Comparison of ENCODE assay signal across 8 mouse cellular contexts in genomic region chr12:4816680-4817360, GRCm38 (mm10). TPM values are rescaled to one million over a fixed set of nuclear protein-coding genes. Genes with fewer than 3 reads are reported as not detected.
DNase-seq lines count a peak whose midpoint lies in the region; ATAC-seq and TF ChIP-seq lines count a peak whose summit lies in the region.

No protein-coding gene starts in this region.

- H3K4me2 ChIP-seq in kidney, embryonic 16.5 days (replicated peaks; ENCODE audit: low read depth, low read length), result peak overlapping the region; percentile 83
- H3K4me2 ChIP-seq in heart, embryonic 16.5 days (ENCODE audit: low read depth, low read length), result peak overlapping the region; percentile 92

- peak overlapping the region; percentile 87 for H3K9ac ChIP-seq in kidney, embryonic 16.5 days (replicated peaks; ENCODE audit: low read length)
- peak overlapping the region; percentile 89 for H3K9ac ChIP-seq in heart, embryonic 16.5 days (ENCODE audit: low read length)

- H3K9me3 ChIP-seq in kidney, embryonic 16.5 days (ENCODE audit: low read length), result no peaks in the 10 kb centered on the region
- no peaks in the 10 kb centered on the region for H3K9me3 ChIP-seq in heart, embryonic 16.5 days (replicated peaks; ENCODE audit: control insufficient read depth, low read length)

- H3K27ac ChIP-seq in kidney, embryonic 16.5 days (ENCODE audit: low read length), result peak overlapping the region; percentile 95
- peak overlapping the region; percentile 69 for H3K27ac ChIP-seq in bone marrow, adult 2 months (ENCODE audit: control insufficient read depth, insufficient read depth, low read depth, low read length, poor library complexity)
- H3K27ac ChIP-seq in heart, embryonic 16.5 days (ENCODE audit: low read length), result peak overlapping the region; percentile 92

- H3K4me3 ChIP-seq in kidney, embryonic 16.5 days (ENCODE audit: low read length), result peak overlapping the region; percentile 84
- peak overlapping the region; percentile 81 for H3K4me3 ChIP-seq in bone marrow, adult 2 months (replicated peaks; ENCODE audit: control insufficient read depth, low read depth, low read length)
- peak overlapping the region; percentile 98 for H3K4me3 ChIP-seq in heart, embryonic 16.5 days (ENCODE audit: low read length)

- no peaks in the 10 kb centered on the region for H3K27me3 ChIP-seq in kidney, embryonic 16.5 days (ENCODE audit: insufficient read depth, low read length)
- no peaks in the 10 kb centered on the region for H3K27me3 ChIP-seq in heart, embryonic 16.5 days (ENCODE audit: control insufficient read depth, insufficient read depth, low read length)

- peaks cover 14% of the 10 kb centered on the region for H3K36me3 ChIP-seq in kidney, embryonic 16.5 days (ENCODE audit: insufficient read depth, low read length)
- H3K36me3 ChIP-seq in heart, embryonic 16.5 days (ENCODE audit: control insufficient read depth, insufficient read depth), result peaks cover 13% of the 10 kb centered on the region

- intact Hi-C loops in gastrocnemius, postnatal 36 days (cut with DNase I), result loop anchor here (2.0 kb wide), 1 partner anchor 24 kb away; the partner anchor contains the start of gene Fkbp1b

- WGBS in kidney, embryonic 16.5 days, result 10% methylated on average over 24 of the region's 24 CpGs
- 8% methylated on average over 24 of the region's 24 CpGs for WGBS in bone marrow, adult 2 months
- WGBS in heart, embryonic 16.5 days, result 7% methylated on average over 24 of the region's 24 CpGs

- no peak for DNase-seq in kidney, postnatal 25 days
- DNase-seq in testis, postnatal 14 days (ENCODE audit: low spot score), result no peak
- DNase-seq in gastrocnemius, postnatal 36 days, result no peak
- DNase-seq in frontal cortex, adult 2 months (ENCODE audit: extremely low spot score in 1 of 2, low spot score in 1 of 2), result no peak

- ATAC-seq in kidney, embryonic 16.5 days (ENCODE audit: low FRiP score, low TSS enrichment), result peak; percentile 84
- peak; percentile 65 for ATAC-seq in heart, embryonic 16.5 days (replicated peaks; ENCODE audit: extremely low read depth, insufficient read depth, low FRiP score)
- ATAC-seq in megakaryocyte progenitor cell, adult 5-6 weeks (replicated peaks; ENCODE audit: poor library complexity), result peak; percentile 41

- TF ChIP-seq POLR2A in bone marrow, adult 2 months (IDR thresholded peaks at IDR 0.05; ENCODE audit: borderline replicate concordance, control insufficient read depth, low read depth, low read length), result no peak

- TF ChIP-seq CTCF in bone marrow, adult 2 months (IDR thresholded peaks at IDR 0.05; ENCODE audit: control insufficient read depth, insufficient read depth, low read length), result no peak

- H3K4me1 ChIP-seq in kidney, embryonic 16.5 days (ENCODE audit: insufficient read depth, low read length), result peaks cover 19% of the 10 kb centered on the region
- no peaks in the 10 kb centered on the region; the same call in 1 of the 2 replicates for H3K4me1 ChIP-seq in bone marrow, adult 2 months (ENCODE audit: control insufficient read depth, insufficient read depth, low read length)
- peaks cover 14% of the 10 kb centered on the region for H3K4me1 ChIP-seq in heart, embryonic 16.5 days (ENCODE audit: control insufficient read depth, insufficient read depth, low read length)

RNA-seq across cellular contexts. Expression of gene Sf3b6, which starts 0.5 kb away (rescaled TPM):
- 162 and 190 TPM in 2 replicates for polyA plus RNA-seq in kidney, embryonic 16.5 days (2015; fragmentation: Nextera tagmentation; extraction: Ambion mirVana)
- 161 and 194 TPM in 2 replicates for polyA plus RNA-seq in bone marrow, adult 2 months (2011; ENCODE audit: insufficient read depth, insufficient read length, low replicate concordance, missing spikeins)
- 95.7 and 147 TPM in 2 replicates for polyA plus RNA-seq in heart, embryonic 16.5 days (2015; fragmentation: Nextera tagmentation; extraction: Ambion mirVana)
- 258 and 286 TPM in 2 replicates for total RNA-seq in megakaryocyte progenitor cell, adult 5-6 weeks (2015)
- 158 and 165 TPM in 2 replicates for total RNA-seq in megakaryocyte progenitor cell, adult 5-6 weeks (2017)
- total RNA-seq in gastrocnemius, postnatal 36 days (2021), result 10 to 100 TPM; 24.8 to 31.4 TPM
- polyA plus RNA-seq in frontal cortex, adult 2 months (2012; rRNA removed), result 94.2 and 94.4 TPM in 2 replicates

RNA-seq across cellular contexts. Expression of gene Fkbp1b, which starts 24.6 kb away (rescaled TPM):
- polyA plus RNA-seq in kidney, embryonic 16.5 days (2015; fragmentation: Nextera tagmentation; extraction: Ambion mirVana), result 7.4 and 9.5 TPM in 2 replicates
- 2.2 and 7.8 TPM in 2 replicates for polyA plus RNA-seq in bone marrow, adult 2 months (2011; ENCODE audit: insufficient read depth, insufficient read length, low replicate concordance, missing spikeins)
- 8.7 and 13.2 TPM in 2 replicates for polyA plus RNA-seq in heart, embryonic 16.5 days (2015; fragmentation: Nextera tagmentation; extraction: Ambion mirVana)
- 19.2 and 21.3 TPM in 2 replicates for total RNA-seq in megakaryocyte progenitor cell, adult 5-6 weeks (2015)
- 12.3 and 18.4 TPM in 2 replicates for total RNA-seq in megakaryocyte progenitor cell, adult 5-6 weeks (2017)
- 1 to 10 TPM; 1.0 to 1.2 TPM for total RNA-seq in gastrocnemius, postnatal 36 days (2021)
- 97.3 and 112 TPM in 2 replicates for polyA plus RNA-seq in frontal cortex, adult 2 months (2012; rRNA removed)

RNA-seq across cellular contexts. Expression of gene Wdcp, which starts 26.3 kb away (rescaled TPM):
- 15.3 and 16.9 TPM in 2 replicates for polyA plus RNA-seq in kidney, embryonic 16.5 days (2015; fragmentation: Nextera tagmentation; extraction: Ambion mirVana)
- polyA plus RNA-seq in bone marrow, adult 2 months (2011; ENCODE audit: insufficient read depth, insufficient read length, low replicate concordance, missing spikeins), result 9.5 and 12.7 TPM in 2 replicates
- polyA plus RNA-seq in heart, embryonic 16.5 days (2015; fragmentation: Nextera tagmentation; extraction: Ambion mirVana), result 14.1 and 15.0 TPM in 2 replicates
- 17.6 and 19.2 TPM in 2 replicates for total RNA-seq in megakaryocyte progenitor cell, adult 5-6 weeks (2015)
- total RNA-seq in megakaryocyte progenitor cell, adult 5-6 weeks (2017), result 6.7 and 10.0 TPM in 2 replicates
- 1 to 10 TPM; 3.9 to 4.4 TPM for total RNA-seq in gastrocnemius, postnatal 36 days (2021)
- 9.5 and 10.8 TPM in 2 replicates for polyA plus RNA-seq in frontal cortex, adult 2 months (2012; rRNA removed)

RNA-seq across cellular contexts. Expression of gene Fam228b, which starts 47.8 kb away (rescaled TPM):
- 1.9 and 4.1 TPM in 2 replicates for polyA plus RNA-seq in kidney, embryonic 16.5 days (2015; fragmentation: Nextera tagmentation; extraction: Ambion mirVana)
- polyA plus RNA-seq in bone marrow, adult 2 months (2011; ENCODE audit: insufficient read depth, insufficient read length, low replicate concordance, missing spikeins), result 8.6 TPM in 1 of 2 replicates, not detected in the other
- polyA plus RNA-seq in heart, embryonic 16.5 days (2015; fragmentation: Nextera tagmentation; extraction: Ambion mirVana), result 1.5 and 3.0 TPM in 2 replicates
- 0.76 and 3.9 TPM in 2 replicates for total RNA-seq in megakaryocyte progenitor cell, adult 5-6 weeks (2015)
- 1.2 and 7.4 TPM in 2 replicates for total RNA-seq in megakaryocyte progenitor cell, adult 5-6 weeks (2017)
- total RNA-seq in gastrocnemius, postnatal 36 days (2021), result 1 to 10 TPM; 3.8 to 5.5 TPM
- 7.3 and 8.5 TPM in 2 replicates for polyA plus RNA-seq in frontal cortex, adult 2 months (2012; rRNA removed)

RNA-seq across cellular contexts. Expression of gene Pfn4, which starts 48.0 kb away (rescaled TPM):
- polyA plus RNA-seq in kidney, embryonic 16.5 days (2015; fragmentation: Nextera tagmentation; extraction: Ambion mirVana), result 2.4 and 2.8 TPM in 2 replicates
- 1.4 and 1.6 TPM in 2 replicates for polyA plus RNA-seq in bone marrow, adult 2 months (2011; ENCODE audit: insufficient read depth, insufficient read length, low replicate concordance, missing spikeins)
- 2.0 and 2.3 TPM in 2 replicates for polyA plus RNA-seq in heart, embryonic 16.5 days (2015; fragmentation: Nextera tagmentation; extraction: Ambion mirVana)
- total RNA-seq in megakaryocyte progenitor cell, adult 5-6 weeks (2015), result 0.54 and 2.7 TPM in 2 replicates
- not detected in 2 replicates for total RNA-seq in megakaryocyte progenitor cell, adult 5-6 weeks (2017)
- 1 to 10 TPM; 1.4 to 1.5 TPM for total RNA-seq in gastrocnemius, postnatal 36 days (2021)
- 12.0 and 14.4 TPM in 2 replicates for polyA plus RNA-seq in frontal cortex, adult 2 months (2012; rRNA removed)
